Mouse (Mus musculus) liver, embryonic 16.5 days (tissue): ENCODE data around the gene Mfsd13b. TPM values are rescaled to one million over a fixed set of nuclear protein-coding genes. Genes with fewer than 3 reads are reported as not detected.

Source experiments
- ATAC-seq: fragments of 200-750 bp; cut with Nextera tagmentation; 2 replicates; pipeline ENCODE4 v1.8.0; 2017; ENCODE audit warnings: low read depth, mild to moderate bottlenecking, moderate number of reproducible peaks, moderate library complexity
- H3K27ac ChIP-seq: fragments of 300-500 bp; sonication (generic); 2 replicates; pipeline ENCODE4 v1.5.1; 2014; ENCODE audit warnings: mild to moderate bottlenecking, low read length
- H3K27me3 ChIP-seq: fragments of 300-500 bp; sonication (generic); 2 replicates; pipeline ENCODE4 v1.6.1; 2014; ENCODE audit warnings: low read depth, low read length, mixed read lengths; ENCODE audit not compliant: control insufficient read depth, insufficient read depth
- H3K36me3 ChIP-seq: fragments of 300-500 bp; sonication (generic); 2 replicates; pipeline ENCODE4 v1.6.1; 2014; ENCODE audit warnings: mild to moderate bottlenecking; ENCODE audit not compliant: control insufficient read depth, insufficient read depth
- H3K4me1 ChIP-seq: fragments of 300-500 bp; sonication (generic); 2 replicates; pipeline ENCODE4 v1.6.1; 2014; ENCODE audit warnings: low read depth, low read length, mixed read lengths; ENCODE audit not compliant: control insufficient read depth
- H3K4me2 ChIP-seq: fragments of 300-500 bp; sonication (generic); 2 replicates; pipeline ENCODE4 v1.6.1; 2014; ENCODE audit warnings: low read depth, low read length, mixed read lengths
- H3K4me3 ChIP-seq: fragments of 300-500 bp; sonication (generic); 2 replicates; pipeline ENCODE4 v1.5.1; 2014; ENCODE audit warnings: low read depth, mild to moderate bottlenecking, low read length
- H3K9ac ChIP-seq: fragments of 300-500 bp; sonication (generic); 2 replicates; pipeline ENCODE4 v1.6.1; 2014; ENCODE audit warnings: low read depth, low read length
- H3K9me3 ChIP-seq: fragments of 300-500 bp; sonication (generic); replicated peaks from 2 replicates; pipeline ENCODE4 v1.6.1; 2016; ENCODE audit warnings: low read length; ENCODE audit not compliant: control insufficient read depth
- WGBS: fragments of 180-500 bp; shearing (Covaris S2); extraction: QIAGEN DNeasy Blood & Tissue Kit; methylation state at CpG from one replicate; pipeline ENCODE4 v1.1.7; 2014; ENCODE audit not compliant: insufficient replicate concordance; 5-methylcytosine and 5-hydroxymethylcytosine counted together
- polyA plus RNA-seq: library from polyadenylated mRNA; unstranded; fragments of >200 nt; fragmentation: Nextera tagmentation; extraction: Ambion mirVana; gene quantifications from 2 replicates; pipeline ENCODE4 v1.2.1, GENCODE M21; 2015

The Mfsd13b gene
- polyA plus RNA-seq, 1 experiment from 2014 or later = not detected

DNA sequence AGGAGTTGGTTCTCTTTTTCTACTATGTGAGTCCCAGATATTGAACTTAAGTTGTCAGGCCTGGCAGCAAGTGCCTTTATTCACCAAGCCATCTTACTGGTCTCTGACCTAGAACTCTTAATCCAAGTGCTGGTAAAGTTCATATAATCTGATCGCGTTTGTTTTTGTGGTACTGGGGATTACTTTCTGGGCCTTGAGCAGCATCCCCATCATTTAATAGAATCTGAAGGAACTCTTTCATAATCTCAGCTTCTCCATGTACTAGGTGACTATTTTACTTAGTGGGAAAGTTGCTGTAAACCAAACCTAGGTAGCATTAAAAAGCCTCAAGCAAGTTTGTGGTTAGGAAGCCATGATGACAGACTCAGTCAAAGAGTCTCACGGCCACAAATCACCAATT is 19.6 kb downstream of the Mfsd13b start:
- H3K27ac ChIP-seq = no peak overlapping the region
- H3K4me3 ChIP-seq = no peak overlapping the region
- no peaks in the 10 kb centered on the region for H3K36me3 ChIP-seq
- no peak overlapping the region for H3K9ac ChIP-seq
- WGBS = 66% methylated on average over 3 of the region's 3 CpGs
- H3K4me2 ChIP-seq = no peak overlapping the region
- no peak for ATAC-seq
- H3K4me1 ChIP-seq = no peaks in the 10 kb centered on the region
- no peaks in the 10 kb centered on the region for H3K9me3 ChIP-seq
- no peaks in the 10 kb centered on the region for H3K27me3 ChIP-seq

DNA sequence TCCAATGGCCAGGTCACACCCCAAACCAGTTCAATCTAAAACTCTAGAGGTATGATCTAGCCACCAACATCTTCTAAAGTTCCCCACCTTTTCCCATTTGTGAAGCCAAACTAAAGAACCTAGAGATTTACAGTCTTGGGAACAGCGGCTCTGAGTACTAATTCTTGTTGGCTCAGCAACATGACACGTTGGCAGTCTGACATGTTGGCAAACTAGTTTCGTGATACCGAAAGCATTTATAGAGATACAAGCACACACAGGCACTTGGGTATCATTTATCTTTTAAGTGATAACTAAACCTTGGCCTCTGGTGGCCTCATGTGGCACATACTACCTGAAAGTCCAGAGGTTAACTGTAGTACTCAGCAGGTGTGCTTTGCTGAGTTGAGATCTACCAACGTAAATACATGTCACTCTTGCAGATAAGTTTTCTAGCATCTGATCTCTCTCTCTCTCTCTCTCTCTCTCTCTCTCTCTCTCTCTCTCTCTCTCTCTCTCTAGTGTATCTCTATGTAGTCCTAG is 20.2 kb downstream of the Mfsd13b start:
- Histone ChIP-seq H3K4me1 (no peaks in the 10 kb centered on the region), H3K9me3 (no peaks in the 10 kb centered on the region), H3K9ac (no peak overlapping the region), H3K36me3 (no peaks in the 10 kb centered on the region), H3K4me3 (no peak overlapping the region), H3K27me3 (no peaks in the 10 kb centered on the region), H3K4me2 (no peak overlapping the region), H3K27ac (no peak overlapping the region)
- 75% methylated on average over 5 of the region's 5 CpGs for WGBS
- no peak for ATAC-seq

DNA sequence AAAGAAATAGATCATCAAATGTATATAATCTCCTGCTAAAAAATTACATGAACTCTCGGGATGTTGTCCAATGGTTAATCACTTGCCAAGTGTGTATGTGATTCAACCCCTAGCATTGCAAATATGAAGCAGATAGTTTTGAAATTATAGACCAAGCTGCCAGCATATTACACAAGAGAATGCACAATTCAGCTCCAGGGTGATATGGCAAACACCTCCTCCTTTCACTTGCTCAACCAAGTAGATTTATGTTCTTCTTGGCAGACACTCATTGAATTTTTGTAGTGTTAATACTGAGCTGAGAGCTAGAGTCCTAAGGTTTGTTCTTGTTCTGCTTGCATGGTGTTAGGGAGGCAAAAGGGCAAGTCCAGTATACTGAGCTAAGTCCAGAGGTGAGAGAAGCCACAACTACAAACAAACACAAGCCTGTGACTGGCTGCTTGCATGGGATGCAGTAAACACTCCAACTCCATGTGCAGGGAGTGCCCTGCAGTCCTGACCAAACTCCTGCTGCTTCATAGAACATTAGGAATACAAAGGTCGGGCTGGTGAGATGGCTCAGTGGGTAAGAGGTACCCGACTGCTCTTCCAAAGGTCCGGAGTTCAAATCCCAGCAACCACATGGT is 21.6 kb downstream of the Mfsd13b start:
- no peak overlapping the region for H3K4me2 ChIP-seq
- no peak overlapping the region for H3K27ac ChIP-seq
- H3K9me3 ChIP-seq = no peaks in the 10 kb centered on the region
- 51% methylated on average over 4 of the region's 4 CpGs for WGBS
- no peak overlapping the region for H3K9ac ChIP-seq
- no peak overlapping the region for H3K4me3 ChIP-seq
- ATAC-seq = peak; percentile 50; the same call in 1 of the 2 replicates
- no peaks in the 10 kb centered on the region for H3K36me3 ChIP-seq
- H3K4me1 ChIP-seq = no peaks in the 10 kb centered on the region
- no peaks in the 10 kb centered on the region for H3K27me3 ChIP-seq

DNA sequence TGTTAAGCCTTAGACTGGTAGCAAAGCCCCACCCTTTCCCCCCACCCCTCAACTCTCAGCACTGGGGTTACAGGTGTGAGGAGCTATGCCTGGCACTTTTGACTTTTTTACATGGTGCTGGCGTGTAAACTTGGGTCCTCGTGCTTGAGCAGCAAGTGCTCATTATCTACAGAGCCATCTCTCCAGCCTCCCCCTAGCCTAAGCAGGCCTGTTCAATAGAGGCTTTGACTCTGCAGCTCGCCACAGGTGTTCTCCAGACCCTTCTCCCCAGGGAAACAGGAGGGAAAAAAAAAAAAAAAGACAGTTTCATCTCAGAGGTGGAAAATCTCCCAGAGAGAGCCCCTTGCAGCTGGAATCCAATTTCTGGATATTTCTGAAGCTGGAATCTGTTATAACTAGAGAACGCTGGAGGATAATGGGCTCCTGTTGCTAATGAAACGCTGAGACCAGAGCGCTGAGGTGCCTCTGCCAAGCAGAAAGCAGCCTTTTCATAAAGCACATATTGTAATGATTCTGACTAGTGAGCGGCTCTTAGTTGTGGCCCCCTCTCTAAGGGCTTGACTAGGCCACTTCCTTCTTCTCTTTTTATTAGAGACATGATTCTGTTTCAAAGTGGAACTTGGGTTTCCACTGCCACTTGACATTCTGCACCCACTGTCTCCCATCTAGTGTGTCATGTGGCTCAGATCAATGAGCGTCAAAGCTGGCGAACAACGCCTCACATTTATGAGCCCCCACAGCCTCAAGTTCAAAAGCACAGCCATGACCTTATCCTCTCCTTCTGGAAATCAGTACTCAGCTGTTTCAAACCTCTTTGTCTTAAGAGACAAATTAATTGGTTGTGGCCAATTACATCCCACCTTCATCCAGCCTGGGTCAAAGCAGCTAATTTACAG is 29.7 kb downstream of the Mfsd13b start:
- H3K36me3 ChIP-seq = no peaks in the 10 kb centered on the region
- H3K4me1 ChIP-seq = no peaks in the 10 kb centered on the region
- no peak overlapping the region for H3K9ac ChIP-seq
- no peak overlapping the region for H3K27ac ChIP-seq
- no peaks in the 10 kb centered on the region for H3K9me3 ChIP-seq
- H3K4me2 ChIP-seq = no peak overlapping the region
- no peak overlapping the region for H3K4me3 ChIP-seq
- no peaks in the 10 kb centered on the region for H3K27me3 ChIP-seq
- WGBS = 66% methylated on average over 10 of the region's 10 CpGs
- ATAC-seq = no peak

DNA sequence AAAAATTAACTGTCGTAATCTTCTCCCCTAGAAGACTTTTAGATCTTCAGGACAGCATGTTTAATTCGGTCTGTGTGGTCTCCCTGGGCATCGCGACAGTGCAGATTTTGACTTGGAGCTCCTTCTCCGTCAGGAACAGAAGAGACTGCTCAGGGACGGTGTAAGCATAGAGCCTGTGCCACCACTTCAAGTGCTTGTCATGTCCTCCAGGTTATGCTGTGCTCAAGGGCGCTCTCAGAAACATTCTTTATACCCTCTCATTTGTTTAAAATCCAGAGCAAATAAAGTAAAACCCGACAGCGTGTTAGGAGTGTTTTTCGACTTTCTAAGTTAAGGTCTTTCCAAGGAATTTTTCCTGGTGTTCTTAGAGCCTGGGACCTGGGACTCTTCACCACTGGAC is 32.2 kb downstream of the Mfsd13b start:
- Histone ChIP-seq H3K4me1 (no peaks in the 10 kb centered on the region), H3K27me3 (no peaks in the 10 kb centered on the region), H3K4me3 (no peak overlapping the region), H3K36me3 (no peaks in the 10 kb centered on the region), H3K9ac (no peak overlapping the region), H3K9me3 (no peaks in the 10 kb centered on the region), H3K4me2 (no peak overlapping the region), H3K27ac (no peak overlapping the region)
- 73% methylated on average over 10 of the region's 10 CpGs for WGBS
- ATAC-seq = no peak

DNA sequence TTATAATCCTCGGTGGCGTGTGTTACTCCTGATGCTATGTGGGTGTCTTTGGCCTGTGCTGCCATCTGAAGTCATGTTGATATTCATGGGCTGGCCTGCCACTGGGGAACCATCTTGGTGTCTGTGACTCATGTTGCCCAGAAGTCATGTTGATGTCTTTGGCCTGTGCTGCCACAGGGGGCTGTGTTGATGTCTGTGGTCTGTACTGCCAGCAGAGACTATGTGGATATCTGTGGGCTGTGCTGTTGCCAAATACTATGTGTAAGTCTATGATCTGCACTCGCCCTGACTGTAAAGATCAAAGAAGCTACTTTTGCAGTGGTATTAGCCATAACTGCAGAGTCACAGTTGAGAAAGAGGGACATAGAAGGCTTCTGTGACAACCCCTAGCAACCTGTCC is 36.5 kb downstream of the Mfsd13b start:
- Histone ChIP-seq H3K4me1 (no peaks in the 10 kb centered on the region), H3K9me3 (no peaks in the 10 kb centered on the region), H3K4me3 (no peak overlapping the region), H3K27me3 (no peaks in the 10 kb centered on the region), H3K36me3 (no peaks in the 10 kb centered on the region), H3K4me2 (no peak overlapping the region), H3K9ac (no peak overlapping the region), H3K27ac (no peak overlapping the region)
- 49% methylated on average over 3 of the region's 3 CpGs for WGBS
- ATAC-seq = no peak

DNA sequence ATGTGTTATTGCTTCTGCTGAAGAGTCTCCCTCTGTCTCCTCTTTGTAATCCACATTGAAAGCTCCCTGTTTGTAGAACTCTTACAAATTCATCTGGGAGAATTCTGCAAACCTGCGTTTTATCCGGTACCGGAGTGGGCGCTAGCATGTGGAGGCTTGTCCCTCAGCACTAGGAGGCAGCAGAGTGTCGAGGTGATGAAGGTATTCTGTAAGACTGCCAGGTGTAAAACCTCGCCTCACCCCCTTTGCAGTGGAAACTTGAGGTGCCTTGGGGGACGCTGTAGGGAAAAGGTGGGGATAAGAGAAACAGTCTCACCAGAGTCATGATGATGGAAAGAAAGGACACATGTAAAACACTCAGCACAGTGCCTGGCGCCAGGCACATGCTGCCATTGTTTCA is 38.0 kb downstream of the Mfsd13b start:
- 34% methylated on average over 8 of the region's 8 CpGs for WGBS
- Histone ChIP-seq H3K4me1 (no peaks in the 10 kb centered on the region), H3K9ac (no peak overlapping the region), H3K27ac (no peak overlapping the region), H3K4me2 (no peak overlapping the region), H3K9me3 (no peaks in the 10 kb centered on the region), H3K27me3 (no peaks in the 10 kb centered on the region), H3K36me3 (no peaks in the 10 kb centered on the region), H3K4me3 (no peak overlapping the region)
- ATAC-seq = no peak

DNA sequence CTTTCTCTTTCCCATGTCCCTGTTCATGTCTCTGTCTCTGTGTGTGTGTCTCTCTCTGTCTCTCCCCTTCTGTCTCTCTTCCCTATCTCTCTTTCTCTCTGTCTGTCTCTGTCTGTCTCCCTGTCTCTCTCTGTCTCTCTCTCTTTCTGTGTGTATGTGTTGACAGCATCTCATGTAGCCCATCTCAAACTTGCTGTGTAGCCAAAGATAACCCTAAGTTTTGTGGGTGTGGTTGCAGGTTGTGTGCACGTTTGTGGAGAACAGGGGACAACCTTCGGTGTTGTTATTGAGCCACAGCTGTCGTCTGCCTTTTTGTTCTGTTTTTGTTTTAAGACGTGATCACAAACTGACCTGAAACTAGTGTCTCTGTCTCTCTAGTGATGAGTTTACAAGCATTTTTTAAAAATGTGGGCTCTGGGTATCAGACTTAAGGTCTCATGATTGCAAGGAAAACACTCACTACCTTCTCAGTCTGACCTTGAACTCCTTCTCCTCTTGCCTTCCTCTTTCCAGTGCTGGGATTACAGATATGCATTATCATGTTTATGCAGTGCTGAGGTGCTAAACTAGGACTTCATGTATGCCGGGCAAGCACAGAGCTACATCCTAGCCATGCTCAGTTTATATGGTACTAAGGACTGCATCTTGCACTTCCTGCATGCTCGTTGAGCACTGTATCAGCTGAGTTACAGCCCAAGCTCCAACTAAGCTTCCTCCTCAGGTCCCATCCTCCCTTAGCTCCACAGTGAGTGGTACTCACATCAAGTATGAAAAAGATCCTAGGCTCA is 43.1 kb downstream of the Mfsd13b start:
- H3K4me2 ChIP-seq = no peak overlapping the region
- H3K9ac ChIP-seq = no peak overlapping the region
- WGBS = 37% methylated on average over 6 of the region's 6 CpGs
- H3K27ac ChIP-seq = peak overlapping the region; percentile 30; the same call in 1 of the 2 replicates
- H3K9me3 ChIP-seq = no peaks in the 10 kb centered on the region
- ATAC-seq = peak; percentile 75
- peaks cover 4% of the 10 kb centered on the region for H3K4me1 ChIP-seq
- H3K4me3 ChIP-seq = no peak overlapping the region
- no peaks in the 10 kb centered on the region for H3K27me3 ChIP-seq
- H3K36me3 ChIP-seq = no peaks in the 10 kb centered on the region
